Mouse (Mus musculus): ENCODE data around the gene Fndc11.

GRCm38 (mm10) chr2:181196628-181197300, 23.0 kb upstream of the Fndc11 start:
- TF ChIP-seq CTCF (IDR thresholded peaks at IDR 0.05; ENCODE audit: insufficient read depth, low read depth, low read length) = no peak
- TF ChIP-seq POLR2A (IDR thresholded peaks at IDR 0.05; ENCODE audit: insufficient read depth, low read depth, low read length) = no peak

Measured in olfactory bulb, adult 2 months (tissue).